Mouse (Mus musculus) midbrain, embryonic 11.5 days (tissue): ENCODE measurements around the gene Taar7f. TPM values are rescaled to one million over a fixed set of nuclear protein-coding genes. Genes with fewer than 3 reads are reported as not detected.

Experiments
- polyA plus RNA-seq: library from polyadenylated mRNA; unstranded; fragments of >200 nt; fragmentation: Nextera tagmentation; extraction: Ambion mirVana; gene quantifications from 2 replicates; pipeline ENCODE4 v1.2.1, GENCODE M21; 2014

Gene Taar7f
- polyA plus RNA-seq, 1 experiment from 2014 or later = not detected

Other genes with a start within 250 kb of the Taar7f start
- not detected in 2 replicates for gene Vnn3, start 198.0 kb upstream of the Taar7f start, polyA plus RNA-seq
- 2.6 and 2.9 TPM in 2 replicates for gene Vnn1, start 154.8 kb upstream of the Taar7f start, polyA plus RNA-seq
- gene Taar1, start 129.2 kb upstream of the Taar7f start, polyA plus RNA-seq = not detected in 2 replicates
- not detected in 2 replicates for gene Taar2, start 110.9 kb upstream of the Taar7f start, polyA plus RNA-seq
- not detected in 2 replicates for gene Taar3, start 100.0 kb upstream of the Taar7f start, polyA plus RNA-seq
- gene Taar4, start 89.0 kb upstream of the Taar7f start, polyA plus RNA-seq = not detected in 2 replicates
- gene Taar5, start 78.8 kb upstream of the Taar7f start, polyA plus RNA-seq = not detected in 2 replicates
- gene Taar6, start 63.9 kb upstream of the Taar7f start, polyA plus RNA-seq = not detected in 2 replicates
- not detected in 2 replicates for gene Taar7a, start 56.0 kb upstream of the Taar7f start, polyA plus RNA-seq
- not detected in 2 replicates for gene Taar7b, start 49.6 kb upstream of the Taar7f start, polyA plus RNA-seq
- gene Taar7d, start 22.3 kb upstream of the Taar7f start, polyA plus RNA-seq = not detected in 2 replicates
- gene Taar7e, start 11.9 kb upstream of the Taar7f start, polyA plus RNA-seq = not detected in 2 replicates
- not detected in 2 replicates for gene Taar8a, start 27.0 kb downstream of the Taar7f start, polyA plus RNA-seq
- gene Taar8b, start 42.8 kb downstream of the Taar7f start, polyA plus RNA-seq = not detected in 2 replicates
- gene Taar8c, start 52.4 kb downstream of the Taar7f start, polyA plus RNA-seq = not detected in 2 replicates
- not detected in 2 replicates for gene Taar9, start 60.0 kb downstream of the Taar7f start, polyA plus RNA-seq
- gene Stx7, start 99.8 kb downstream of the Taar7f start, polyA plus RNA-seq = 98.6 and 99.6 TPM in 2 replicates
- gene Moxd1, start 174.0 kb downstream of the Taar7f start, polyA plus RNA-seq = 1.8 and 3.9 TPM in 2 replicates